Mouse (Mus musculus) neutrophil, adult 65 days (primary cell): ENCODE data around the gene Gm5916. TPM values are rescaled to one million over a fixed set of nuclear protein-coding genes. Genes with fewer than 3 reads are reported as not detected.

Experiments
- total RNA-seq: library from RNA; stranded (reverse); gene quantifications from 2 replicates; pipeline ENCODE4 v1.2.4, GENCODE M21; 2023

Gene Gm5916
- total RNA-seq = not detected in 2 replicates

GRCm38 (mm10) chr9:36128679-36129078 lies at the start of gene Gm5916:
Gene Gm5916 (minus strand): TSS chr9:36128779.

Other genes with a start within 250 kb of the Gm5916 start
- not detected in 2 replicates for gene 9230113P08Rik, start 220.4 kb downstream of the Gm5916 start, total RNA-seq